Mouse (Mus musculus): ENCODE data around the gene Frem3.
A peak's percentile ranks its signal among the peaks of the same experiment; 100 is the strongest.

Frem3 gene

DNA sequence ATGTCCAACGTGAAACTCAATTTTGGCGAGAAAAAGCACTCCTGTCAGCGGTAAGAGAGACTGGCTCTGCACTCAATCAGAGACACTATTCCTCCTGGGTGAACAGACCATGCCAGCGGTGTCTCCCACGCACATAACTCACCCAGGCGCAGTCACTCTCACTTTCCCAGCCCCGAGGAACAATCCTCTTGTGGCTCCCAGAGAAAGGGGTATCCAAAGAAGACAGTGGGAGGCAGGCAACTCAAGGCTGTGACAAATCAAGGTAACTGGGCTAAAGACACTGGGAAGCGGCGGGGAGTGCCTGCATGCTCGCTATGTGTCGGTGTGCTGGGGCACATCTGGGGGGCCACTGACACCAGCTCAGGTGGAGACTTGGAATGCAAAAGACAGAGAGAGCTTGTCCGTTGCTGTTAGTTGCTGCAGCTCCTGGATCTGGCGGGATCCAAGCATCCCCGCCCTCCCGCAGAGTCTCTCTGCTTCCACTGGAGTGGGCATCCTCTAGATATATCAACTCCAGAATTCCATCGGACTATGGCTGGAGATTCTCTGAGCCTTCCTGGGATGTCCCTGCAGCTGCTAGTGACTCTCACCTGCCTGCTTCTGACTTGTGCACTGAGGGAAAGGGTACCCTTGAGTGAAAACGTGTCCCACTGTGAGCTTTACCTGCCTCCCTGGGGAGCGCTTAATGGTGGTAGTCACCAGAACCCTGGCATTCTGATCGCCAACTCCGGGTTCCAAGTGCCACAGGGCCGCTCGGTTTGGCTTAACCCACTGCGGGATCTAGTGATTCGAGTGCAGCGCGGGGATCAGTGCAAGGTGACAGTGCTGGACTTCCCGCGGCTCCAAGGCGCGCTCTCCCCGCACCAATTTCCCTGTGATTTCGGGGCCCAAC is at the start of gene Frem3:
Frem3 (plus strand) TSS at position 532 of the 892 bp plus-strand sequence.
- DNase-seq: peak; percentile 12 to 14

DNA sequence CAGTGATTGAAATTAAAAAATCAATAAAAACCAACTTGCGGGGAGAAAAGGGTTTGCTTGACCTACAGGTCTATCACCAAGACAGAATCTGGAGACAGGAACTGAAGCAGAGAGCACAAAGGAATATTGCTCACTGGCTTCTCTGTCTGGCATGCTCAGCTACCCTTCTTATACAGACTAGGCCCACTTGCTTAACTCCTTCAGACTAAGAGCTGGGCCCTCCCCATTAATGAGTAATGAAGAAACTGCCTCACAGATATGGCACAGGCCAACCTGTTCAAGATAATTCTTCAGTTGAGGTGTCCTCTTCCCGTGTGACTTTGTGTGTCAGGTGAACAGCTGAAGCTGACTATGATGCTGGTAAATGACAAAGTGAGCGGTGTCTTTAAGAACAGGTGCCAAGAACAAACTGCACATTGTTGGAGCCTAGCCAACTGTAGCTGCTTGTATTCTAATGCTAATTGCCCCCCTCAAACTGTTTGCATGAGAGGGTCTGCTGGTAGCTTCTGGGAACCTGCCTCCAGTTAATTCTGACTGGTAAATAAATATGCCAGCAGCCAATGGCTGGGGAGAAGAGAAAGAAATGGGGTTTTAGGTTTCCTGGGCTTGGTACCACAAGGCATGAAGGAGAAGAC is 46.6 kb upstream of the Frem3 start:
- peak; percentile 4 to 6 for DNase-seq

DNA sequence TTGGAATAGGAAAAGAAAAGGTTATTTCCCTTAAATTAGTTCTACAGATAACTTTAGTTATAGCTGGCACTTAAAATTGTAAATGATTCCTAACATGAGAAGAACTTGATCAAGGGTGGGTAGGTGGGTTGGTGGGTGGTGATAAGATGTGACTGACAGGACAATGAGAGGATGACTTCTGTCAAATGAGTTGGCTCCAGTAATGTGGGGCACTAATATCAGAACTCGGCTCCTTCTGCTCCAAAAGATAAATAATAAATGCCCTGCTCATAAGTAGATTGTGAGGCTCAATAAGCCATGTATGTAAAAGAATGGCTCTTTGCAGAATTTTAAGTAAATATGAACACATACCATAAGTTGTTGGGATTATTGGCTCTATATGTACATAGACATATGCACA is 43.4 kb upstream of the Frem3 start:
- DNase-seq: no peak

DNA sequence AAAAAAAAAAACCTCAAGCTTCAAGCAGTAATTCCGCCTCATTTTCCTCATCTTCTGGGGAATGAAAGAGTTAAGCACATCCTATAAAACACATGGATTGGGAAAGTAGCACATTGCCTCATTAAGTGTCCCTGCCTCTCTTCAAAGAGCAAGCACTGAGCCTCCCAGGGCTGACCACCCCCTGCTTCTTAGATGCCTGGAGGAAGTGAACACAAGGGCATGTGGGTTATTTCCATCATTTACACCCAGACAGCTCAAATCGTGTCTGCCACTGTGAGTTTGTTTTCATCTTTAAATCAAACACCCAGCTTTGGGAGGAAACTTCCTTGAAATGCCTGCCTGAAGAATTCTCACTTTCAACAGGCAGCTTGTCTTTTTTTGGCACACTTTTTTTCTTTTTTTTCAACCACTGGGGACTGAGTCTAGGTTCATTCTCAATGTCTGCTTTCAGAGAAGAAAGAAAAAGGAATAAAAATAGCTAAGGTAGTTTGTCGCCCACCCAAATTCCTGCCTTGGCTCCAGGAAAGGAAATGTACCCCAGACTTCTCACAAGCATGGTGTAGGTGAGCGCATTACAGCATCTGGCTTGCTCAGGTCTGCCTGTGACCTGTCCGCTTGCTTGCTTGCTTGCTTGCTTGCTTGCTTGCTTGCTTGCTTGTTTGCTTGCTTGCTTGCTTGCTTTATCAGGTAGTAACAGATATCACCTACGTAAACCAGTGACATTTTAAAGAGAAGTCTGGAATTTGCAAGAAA is 42.5 kb upstream of the Frem3 start:
- DNase-seq: no peak

DNA sequence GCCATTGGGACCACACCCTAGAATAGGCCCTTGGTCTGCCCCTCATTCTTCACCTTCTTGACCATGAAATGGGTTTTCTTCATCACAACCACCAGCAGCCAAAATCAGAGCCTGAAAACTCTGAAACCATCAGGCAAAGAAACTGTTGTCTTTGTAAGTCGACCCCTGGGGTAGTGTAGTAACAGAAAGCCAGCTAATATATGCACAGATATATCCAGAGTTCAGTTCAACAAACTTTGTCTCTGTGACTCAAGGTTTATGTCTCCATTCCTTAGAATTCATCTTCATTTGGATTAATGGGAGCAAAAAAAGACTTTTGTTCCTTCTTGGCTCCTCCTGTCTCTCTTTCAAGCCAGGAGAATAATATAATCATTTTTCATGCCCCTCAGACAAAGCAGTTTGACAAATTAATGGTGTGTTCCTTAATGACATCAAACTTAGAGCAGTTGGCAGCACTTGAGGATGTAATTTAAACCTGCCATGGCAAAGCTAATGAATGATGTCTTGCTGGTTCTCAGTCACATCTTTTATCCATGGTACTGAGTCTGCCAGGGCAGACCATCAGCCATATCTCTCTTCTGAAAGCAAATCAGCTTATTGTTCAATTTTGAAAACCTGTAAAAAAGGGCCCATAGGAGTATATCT is 38.3 kb upstream of the Frem3 start:
- no peak for DNase-seq

DNA sequence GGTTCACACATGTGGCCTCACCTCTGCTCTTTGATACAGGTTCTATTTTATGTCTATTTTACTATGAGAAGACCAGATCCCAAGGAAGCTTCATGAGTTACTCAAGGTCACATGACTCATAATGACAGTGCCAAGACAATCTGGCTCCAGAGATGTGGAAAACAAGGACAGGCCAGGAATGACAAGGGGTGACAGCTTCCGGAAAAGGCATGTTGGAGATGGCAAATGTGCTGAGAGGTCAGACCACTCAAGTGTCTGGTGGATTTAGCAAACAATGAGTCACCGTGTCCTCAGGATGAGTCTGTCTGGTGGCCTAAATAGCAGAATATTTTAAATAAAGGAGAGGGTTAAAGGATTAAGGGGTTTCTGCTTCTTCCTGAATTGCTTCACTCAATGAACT is 33.8 kb upstream of the Frem3 start:
- no peak for DNase-seq

DNA sequence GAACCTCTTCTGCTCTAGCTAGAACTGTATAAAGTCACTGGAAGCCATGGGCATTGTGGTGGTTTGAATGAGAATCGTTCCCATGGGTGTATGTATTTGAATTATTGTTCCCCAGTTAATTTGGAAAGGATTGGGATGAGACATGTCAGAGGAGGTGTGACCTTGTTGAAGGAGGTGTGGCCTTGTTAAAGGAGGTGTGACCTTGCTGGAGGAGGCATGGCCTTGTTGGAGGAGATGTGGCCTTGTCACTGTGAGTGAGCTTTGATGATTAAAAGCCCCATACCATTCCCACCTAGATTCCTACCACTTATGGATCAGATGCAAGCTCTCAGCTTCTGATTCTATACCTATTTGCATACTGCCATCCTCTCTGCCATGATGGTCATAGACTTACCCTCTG is 31.8 kb upstream of the Frem3 start:
- DNase-seq: no peak

DNA sequence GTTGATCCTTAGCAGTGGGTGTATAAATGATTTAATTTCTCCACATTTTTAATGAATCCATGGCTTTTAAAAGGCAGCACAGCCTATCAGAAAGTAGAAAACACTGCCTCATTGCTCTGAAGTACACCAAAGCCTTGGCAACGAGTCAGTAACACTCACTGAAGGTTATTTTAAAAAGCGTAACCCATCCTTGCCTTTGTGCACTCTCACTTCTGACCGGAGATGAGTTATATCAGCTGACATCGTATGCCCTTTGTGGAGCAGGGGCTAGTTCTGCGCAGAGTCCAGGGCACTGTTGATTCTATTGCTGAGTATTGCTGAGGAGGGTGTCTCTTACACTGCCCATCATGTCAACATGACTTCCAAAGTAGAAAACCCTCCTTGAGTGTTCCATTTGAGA is 18.3 kb upstream of the Frem3 start:
- DNase-seq: no peak

DNA sequence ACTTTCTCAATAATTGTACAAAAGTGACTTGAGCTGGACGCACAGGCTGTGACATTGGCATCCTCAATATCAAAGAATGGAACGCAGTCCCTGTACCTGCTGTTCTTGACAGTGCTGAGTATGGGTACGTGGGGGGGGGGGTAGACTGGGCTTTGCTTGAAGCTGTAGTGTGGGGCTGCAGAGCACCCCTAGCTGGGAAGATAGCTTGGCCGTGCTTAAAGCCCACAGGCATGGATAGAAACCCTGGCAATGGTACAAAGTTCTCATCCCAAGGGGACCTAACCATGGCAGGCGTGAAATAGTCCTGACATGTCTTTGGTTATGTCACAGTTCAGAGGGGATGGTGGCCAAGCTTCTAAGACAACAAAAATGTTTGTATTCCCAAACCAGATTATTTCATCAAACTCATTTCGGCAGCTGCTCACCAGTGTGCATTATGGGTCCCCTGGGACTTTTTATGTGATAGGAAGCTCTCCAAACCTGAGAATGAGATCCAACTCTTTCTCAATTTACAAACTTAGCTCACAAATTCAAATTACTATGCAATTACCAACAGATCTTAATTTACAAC is 10.2 kb upstream of the Frem3 start:
- peak; percentile 5 to 13 for DNase-seq

DNA sequence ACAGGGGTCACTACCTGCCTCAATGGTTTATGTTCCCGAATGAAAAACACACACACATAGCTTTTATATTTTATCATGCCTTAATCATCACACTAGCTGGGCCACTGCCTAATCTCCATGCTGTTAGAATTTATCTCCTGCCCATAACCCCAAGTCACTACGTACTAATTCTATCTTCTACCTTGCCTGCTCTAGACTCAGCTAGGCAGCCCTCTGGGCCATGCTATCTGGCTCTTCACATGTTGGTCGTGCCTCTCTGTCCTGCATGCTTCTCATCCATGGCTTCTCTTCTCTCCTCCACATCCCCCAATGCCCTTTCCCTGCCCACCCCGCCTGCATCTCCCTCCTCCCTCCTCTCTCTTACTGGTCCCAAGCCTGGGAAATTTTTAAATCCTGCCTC is 9.0 kb upstream of the Frem3 start:
- no peak for DNase-seq

DNA sequence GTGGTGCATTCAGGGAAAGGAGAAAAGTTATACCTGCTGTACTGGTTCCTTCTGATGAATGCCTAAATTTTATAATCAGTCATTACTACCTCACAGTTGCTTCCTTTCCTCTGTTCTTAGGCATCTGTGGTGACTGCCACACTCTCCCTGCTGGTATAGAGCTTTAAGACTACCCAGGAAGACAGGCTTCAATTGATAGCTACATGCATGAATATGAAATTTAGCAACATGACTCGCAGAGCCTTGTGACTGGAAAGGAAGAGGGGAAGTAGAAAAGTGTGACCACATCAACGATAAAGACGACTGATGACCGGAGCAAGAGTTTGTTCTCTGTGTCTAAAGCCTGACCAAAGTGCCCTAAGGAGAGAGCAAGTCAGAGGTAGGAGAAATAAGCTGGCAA is 3.8 kb upstream of the Frem3 start:
- no peak for DNase-seq

DNA sequence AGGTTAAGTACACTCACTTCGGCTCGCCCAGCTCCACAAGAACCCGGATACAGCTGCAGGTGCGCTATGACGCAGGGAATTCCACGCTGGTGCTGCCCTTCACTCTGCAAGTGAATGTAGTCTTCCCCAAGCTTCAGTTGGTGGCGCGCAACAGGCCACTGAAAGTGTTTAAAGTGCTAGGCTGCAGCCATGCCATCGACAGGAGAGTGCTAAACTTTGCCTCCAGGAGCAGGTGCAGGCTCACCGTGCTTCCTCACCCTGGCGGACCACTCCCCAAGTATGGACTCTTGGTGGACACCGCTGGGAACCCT is 516 bp downstream of the Frem3 start:
- no peak for DNase-seq

DNA sequence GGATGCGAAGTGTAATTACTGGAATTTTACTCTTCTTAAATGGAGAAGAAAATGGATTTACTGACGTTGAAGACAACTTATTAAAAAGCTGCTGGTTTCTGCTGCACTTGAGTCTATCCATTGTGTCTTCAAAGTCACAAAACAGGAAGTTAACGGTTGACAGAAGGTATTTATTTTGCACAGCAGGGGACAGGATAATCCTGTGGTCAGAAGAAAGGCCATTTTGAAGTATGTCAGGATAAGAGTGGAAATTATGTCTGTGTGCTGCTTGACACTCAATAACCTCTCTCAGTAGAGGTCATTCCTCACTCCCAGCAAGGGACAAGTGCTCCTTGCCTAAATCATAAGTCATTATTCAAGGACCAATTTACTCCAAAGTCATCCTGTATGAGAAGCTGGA is 8.9 kb downstream of the Frem3 start:
- no peak for DNase-seq

DNA sequence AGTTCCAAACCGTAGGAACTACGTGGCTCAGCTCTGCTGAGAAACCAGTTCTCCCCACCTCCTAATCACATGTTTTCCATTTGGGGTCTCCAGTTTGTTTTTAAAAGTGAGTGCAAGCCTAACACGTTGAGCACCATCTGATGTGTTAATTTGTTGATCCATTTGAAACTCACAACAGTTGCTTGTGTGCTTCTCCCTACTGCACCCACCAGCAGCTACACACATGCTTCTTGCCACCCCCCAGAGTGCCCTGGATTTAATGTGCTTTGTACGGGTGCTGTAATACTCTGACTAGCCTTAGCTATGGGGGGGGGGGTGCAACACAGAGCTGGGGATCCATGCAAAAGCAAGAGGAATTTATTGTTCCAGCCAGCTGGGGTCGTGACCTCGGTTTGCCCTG is 36.5 kb downstream of the Frem3 start:
- DNase-seq: no peak

DNA sequence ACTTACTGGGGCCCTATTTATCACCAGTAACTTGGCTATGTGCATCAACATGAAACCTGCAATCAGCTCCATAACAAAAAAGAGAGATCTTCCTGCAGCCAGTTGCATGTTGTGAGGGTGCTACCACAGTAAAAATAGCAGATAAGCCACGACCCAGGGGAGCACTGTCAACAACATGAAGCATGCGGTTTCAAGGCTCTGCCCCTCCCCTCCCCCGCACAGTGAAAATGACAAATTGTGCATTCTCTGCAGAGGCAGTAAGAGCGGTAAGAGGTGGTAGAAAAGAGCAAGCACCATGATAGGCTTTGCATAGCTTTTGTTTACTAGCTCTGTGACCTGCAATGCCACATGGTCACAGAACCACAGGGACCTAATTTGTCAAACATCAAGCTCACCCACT is 46.8 kb downstream of the Frem3 start:
- no peak for DNase-seq

DNA sequence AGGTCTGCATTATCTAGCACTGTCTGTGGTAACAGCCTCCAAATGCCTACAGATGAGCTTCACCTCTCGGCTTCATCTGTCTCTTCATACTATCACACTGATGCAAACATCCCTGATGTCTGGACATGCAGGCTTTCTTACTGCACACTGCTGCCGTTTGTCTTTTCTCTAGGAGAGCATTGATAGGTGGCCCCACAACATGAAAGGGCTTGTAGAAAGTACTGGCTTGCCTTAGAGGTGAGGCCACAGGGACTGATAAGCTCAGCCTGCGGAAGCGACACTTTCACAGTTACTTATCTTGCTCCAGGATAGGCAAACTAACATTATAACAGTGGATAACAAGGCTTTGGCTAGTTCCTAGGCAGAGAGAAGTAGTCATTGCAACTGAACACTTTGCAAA is 50.2 kb downstream of the Frem3 start:
- DNase-seq: no peak

DNA sequence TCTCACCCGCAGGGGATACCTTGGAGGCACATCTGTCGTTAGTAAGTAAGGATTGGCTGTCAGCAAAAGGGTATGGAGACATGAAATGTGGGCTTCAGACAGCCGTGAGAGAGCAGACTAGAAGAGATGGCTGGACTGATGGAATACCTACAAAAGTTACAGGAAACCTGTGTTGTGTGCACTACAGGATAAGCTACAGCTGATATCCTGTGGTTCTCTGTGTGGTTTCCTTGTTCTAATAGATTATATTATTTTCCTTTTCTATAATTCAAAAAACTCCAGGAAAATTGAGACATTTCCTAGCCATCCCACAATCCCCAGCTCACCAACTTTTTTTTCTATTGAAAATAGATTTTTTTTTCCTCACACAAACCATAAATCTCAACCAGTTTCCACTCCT is 52.6 kb downstream of the Frem3 start:
- no peak for DNase-seq

DNA sequence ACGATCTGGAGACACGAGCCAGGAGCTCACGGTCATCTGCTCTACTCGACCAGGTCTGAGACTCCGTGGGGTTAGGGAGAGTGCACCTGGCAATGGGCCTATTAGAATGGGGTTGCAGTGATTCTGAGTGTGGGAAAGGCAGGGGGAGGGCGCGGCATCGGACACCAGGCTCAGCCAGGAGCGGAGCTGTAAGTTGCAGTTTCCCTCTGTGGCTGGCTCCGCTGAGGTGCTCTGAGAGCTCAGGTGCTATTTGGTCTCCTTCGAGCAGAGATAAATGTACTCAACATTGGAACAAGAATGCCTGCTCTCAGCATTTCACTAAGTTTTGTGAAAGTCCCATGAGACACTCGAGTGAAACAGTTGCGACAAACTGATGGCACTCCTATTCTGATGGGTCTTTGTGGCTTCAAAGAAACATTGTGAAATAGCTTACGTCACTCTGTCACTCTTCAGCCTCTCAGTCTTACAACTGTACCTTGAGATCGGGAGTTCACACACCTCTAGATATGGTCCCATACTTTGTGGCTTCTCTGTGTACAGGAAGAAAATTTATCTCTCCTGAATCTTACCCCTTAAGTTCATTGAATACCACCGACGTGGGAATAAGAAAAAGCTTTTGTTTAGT is 58.5 kb downstream of the Frem3 start:
- DNase-seq: no peak

DNA sequence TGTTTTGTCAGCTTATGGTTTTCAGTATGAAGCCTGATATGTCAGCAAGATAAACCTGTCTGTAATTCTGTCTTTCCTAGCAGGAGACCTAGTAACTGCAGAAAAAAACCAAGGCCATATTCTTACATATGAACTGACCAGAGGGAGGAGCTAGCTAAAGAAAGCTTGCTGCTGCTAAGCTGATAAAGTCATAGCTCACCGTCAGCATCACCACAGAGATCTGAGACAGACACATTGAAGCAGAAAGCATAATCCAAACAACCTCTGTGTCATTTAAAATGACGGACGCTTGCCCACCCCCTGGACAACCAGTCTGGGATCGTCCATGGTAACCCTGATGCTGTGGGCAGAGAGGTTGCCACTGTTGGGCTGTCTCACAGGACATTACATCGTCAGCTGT is 71.7 kb downstream of the Frem3 start:
- DNase-seq: no peak

DNA sequence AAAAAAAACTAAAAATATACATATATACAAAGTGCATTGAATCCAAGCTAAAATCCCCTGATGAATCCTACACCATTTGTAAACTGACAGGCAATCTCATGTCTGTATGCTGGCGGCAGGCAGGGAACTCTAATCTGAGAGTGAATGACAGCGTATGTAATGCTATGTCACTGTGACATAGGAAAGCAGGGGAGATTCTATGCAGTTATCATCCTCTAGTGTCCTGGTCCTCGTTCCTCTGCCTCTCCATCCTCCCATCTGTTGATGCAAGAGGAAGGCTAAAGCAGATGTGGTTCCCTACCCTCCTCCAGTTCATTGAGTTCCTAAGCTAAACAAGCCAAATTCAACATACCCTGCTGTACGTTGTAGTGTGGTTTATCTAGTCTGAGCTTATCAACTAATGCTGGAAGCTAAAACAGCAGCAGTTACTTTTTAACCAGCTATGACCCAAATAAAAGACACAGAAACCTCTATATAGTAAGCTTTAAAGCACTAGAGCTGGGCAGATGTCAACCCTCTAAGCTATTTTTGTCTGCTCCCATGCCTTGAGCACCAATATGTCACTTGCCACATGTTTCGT is 73.0 kb downstream of the Frem3 start:
- no peak for DNase-seq

DNA sequence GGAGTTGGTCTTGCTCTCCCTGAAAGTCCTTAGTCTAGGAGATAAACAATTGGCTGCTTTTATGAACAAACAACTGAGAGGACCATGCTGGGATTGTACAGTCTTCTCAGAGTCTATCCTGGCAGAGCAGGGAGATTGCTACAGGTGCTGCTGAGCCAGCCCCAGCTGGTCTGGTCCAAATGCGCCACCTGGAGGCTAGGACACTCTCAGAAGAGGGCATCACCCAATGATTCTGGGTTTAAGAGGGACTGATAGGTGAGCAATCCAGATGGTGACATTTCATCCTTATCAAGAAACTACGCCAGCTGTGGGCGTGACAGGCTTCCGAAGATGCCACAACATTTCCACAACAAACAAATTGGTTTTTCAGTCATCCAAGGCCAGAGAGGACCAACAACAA is 77.3 kb downstream of the Frem3 start:
- DNase-seq: peak; percentile 89 to 90
